Mouse (Mus musculus) heart, embryonic 16.5 days (tissue): Measurements from ENCODE around the gene Sstr4. TPM values are rescaled to one million over a fixed set of nuclear protein-coding genes. Genes with fewer than 3 reads are reported as not detected.

Experiments used
- ATAC-seq: fragments of 200-750 bp; cut with Nextera tagmentation; replicated peaks from 2 replicates; pipeline ENCODE4 v1.8.0; 2017; ENCODE audit warnings: moderate number of reproducible peaks; ENCODE audit not compliant: insufficient read depth, low FRiP score; ENCODE audit errors: extremely low read depth
- H3K27ac ChIP-seq: fragments of 300-500 bp; sonication (generic); 2 replicates; pipeline ENCODE4 v1.5.1; 2014; ENCODE audit warnings: mild to moderate bottlenecking, low read length, control low read depth, moderate library complexity
- H3K27me3 ChIP-seq: fragments of 300-500 bp; sonication (generic); 2 replicates; pipeline ENCODE4 v1.6.1; 2014; ENCODE audit warnings: low read length, mixed read lengths; ENCODE audit not compliant: control insufficient read depth, insufficient read depth
- H3K36me3 ChIP-seq: fragments of 300-500 bp; sonication (generic); 2 replicates; pipeline ENCODE4 v1.6.1; 2014; ENCODE audit not compliant: control insufficient read depth, insufficient read depth
- H3K4me1 ChIP-seq: fragments of 300-500 bp; sonication (generic); 2 replicates; pipeline ENCODE4 v1.6.1; 2014; ENCODE audit warnings: low read length, mixed read lengths; ENCODE audit not compliant: control insufficient read depth, insufficient read depth
- H3K4me2 ChIP-seq: fragments of 300-500 bp; sonication (generic); 2 replicates; pipeline ENCODE4 v1.6.1; 2014; ENCODE audit warnings: low read depth, mild to moderate bottlenecking, control low read depth, low read length
- H3K4me3 ChIP-seq: fragments of 300-500 bp; sonication (generic); 2 replicates; pipeline ENCODE4 v1.5.1; 2014; ENCODE audit warnings: mild to moderate bottlenecking, control low read depth, low read length
- H3K9ac ChIP-seq: fragments of 300-500 bp; sonication (generic); 2 replicates; pipeline ENCODE4 v1.6.1; 2014; ENCODE audit warnings: low read length, control low read depth
- H3K9me3 ChIP-seq: fragments of 300-500 bp; sonication (generic); replicated peaks from 2 replicates; pipeline ENCODE4 v1.6.1; 2016; ENCODE audit warnings: low read length; ENCODE audit not compliant: control insufficient read depth
- WGBS: fragments of 180-500 bp; shearing (Covaris S2); extraction: QIAGEN DNeasy Blood & Tissue Kit; methylation state at CpG from one replicate; pipeline ENCODE4 v1.1.7; 2014; 5-methylcytosine and 5-hydroxymethylcytosine counted together
- polyA plus RNA-seq: library from polyadenylated mRNA; unstranded; fragments of >200 nt; fragmentation: Nextera tagmentation; extraction: Ambion mirVana; gene quantifications from 2 replicates; pipeline ENCODE4 v1.2.1, GENCODE M21; 2015

Sstr4 gene
- polyA plus RNA-seq, 1 experiment from 2014 or later = 0.38 TPM

DNA sequence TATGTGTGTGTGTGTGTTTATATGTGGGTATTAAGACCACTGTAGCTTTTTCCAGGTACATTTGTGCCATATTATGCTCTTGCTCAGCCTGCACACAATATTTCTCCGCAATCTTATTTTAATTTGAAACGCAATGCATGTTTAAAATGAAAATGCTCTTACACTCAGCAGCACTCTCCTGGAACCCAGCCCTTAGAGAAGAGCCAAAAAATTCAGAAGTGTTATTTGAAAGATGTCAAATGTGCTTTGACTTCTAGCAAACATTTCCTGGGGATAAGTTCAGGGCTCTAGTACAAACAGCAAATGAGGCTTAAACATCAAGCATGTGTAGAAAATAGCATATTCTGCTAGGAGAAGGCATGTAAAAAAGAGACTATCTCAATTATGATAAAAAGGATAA lies 24.6 kb downstream of the Sstr4 start:
- 71% methylated on average over 2 of the region's 2 CpGs for WGBS
- no peaks in the 10 kb centered on the region for H3K9me3 ChIP-seq
- H3K9ac ChIP-seq = no peak overlapping the region
- H3K36me3 ChIP-seq = no peaks in the 10 kb centered on the region
- H3K27ac ChIP-seq = no peak overlapping the region
- H3K27me3 ChIP-seq = no peaks in the 10 kb centered on the region
- no peaks in the 10 kb centered on the region for H3K4me1 ChIP-seq
- H3K4me2 ChIP-seq = no peak overlapping the region
- ATAC-seq = no peak
- H3K4me3 ChIP-seq = no peak overlapping the region

DNA sequence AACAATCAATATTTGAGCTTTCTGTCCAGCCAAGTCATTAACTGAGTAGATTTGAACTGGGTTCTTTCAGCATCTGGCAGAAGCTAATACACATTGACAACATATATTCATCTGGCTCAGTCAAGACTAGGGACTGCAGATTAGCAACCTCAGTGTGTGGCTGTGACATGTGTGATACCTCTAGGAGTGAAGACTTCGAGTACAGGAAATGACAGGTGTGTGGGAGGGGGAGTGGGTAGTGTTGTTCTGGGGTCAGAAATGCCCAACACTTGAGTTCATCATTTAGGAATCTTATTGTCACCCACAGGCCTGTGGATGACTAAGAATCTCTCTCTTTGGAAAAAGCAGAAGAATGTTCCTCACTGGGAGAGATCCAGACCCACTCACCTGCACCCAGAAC lies 26.0 kb downstream of the Sstr4 start:
- H3K27me3 ChIP-seq = no peaks in the 10 kb centered on the region
- H3K4me3 ChIP-seq = no peak overlapping the region
- ATAC-seq = no peak
- no peaks in the 10 kb centered on the region for H3K4me1 ChIP-seq
- H3K9me3 ChIP-seq = no peaks in the 10 kb centered on the region
- H3K9ac ChIP-seq = no peak overlapping the region
- no peak overlapping the region for H3K27ac ChIP-seq
- WGBS = 47% methylated on average over 1 of the region's 1 CpGs
- H3K4me2 ChIP-seq = no peak overlapping the region
- no peaks in the 10 kb centered on the region for H3K36me3 ChIP-seq

DNA sequence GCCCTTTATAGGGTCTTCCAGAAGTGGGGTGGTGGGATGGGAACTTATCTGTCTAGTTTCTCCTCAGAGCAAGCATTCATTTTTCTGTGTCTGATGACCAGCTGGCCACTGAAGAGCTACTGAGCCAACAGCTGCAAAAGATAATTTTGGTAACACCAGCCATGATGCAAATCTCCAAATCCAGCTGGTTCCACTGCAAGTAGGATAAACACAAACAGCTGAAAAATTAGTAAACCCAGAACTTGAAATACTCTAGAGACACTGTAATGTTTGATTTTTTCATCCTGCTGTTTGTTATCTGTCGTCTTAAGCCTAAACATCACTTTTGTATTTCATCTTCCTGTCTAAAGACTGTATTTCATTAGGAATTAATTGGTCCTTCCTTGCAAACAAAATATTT lies 26.6 kb downstream of the Sstr4 start:
- no peak for ATAC-seq
- Histone ChIP-seq H3K27ac (no peak overlapping the region), H3K36me3 (no peaks in the 10 kb centered on the region), H3K9me3 (no peaks in the 10 kb centered on the region), H3K4me2 (no peak overlapping the region), H3K9ac (no peak overlapping the region), H3K4me3 (no peak overlapping the region), H3K27me3 (no peaks in the 10 kb centered on the region), H3K4me1 (no peaks in the 10 kb centered on the region)
- 60% methylated on average over 1 of the region's 1 CpGs for WGBS

DNA sequence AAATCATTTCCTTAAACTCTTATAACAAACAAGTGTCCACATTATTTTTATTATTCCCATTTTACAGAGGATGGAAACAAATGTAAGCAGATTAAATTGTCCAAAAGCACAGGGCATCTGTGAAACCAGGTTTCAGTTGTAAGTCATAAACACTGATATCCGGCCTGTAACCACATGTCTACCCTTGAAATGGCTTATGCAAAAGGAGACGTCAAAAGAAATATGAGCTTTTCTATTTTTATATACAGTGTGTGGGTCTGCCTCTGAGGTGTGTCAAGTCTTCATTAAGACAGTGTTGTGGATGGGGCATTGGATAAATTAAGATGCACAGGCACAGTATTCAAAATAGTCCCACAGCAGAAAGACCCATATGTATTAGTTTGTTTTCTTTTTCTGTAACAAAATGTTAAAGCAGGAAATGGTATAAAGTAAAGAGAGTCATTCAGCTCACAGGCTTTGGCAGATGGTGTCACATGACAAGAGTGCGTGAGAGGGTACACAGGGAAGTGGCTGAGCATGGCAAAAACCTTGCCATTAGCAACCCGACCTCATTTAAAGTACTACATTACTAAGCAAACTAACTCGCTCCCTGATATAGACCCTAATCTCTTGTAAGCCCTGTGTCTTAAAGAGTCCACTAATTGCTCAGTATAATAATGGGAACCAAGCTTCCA lies 30.7 kb downstream of the Sstr4 start:
- Histone ChIP-seq H3K9ac (no peak overlapping the region), H3K9me3 (no peaks in the 10 kb centered on the region), H3K36me3 (no peaks in the 10 kb centered on the region), H3K27ac (no peak overlapping the region), H3K4me2 (no peak overlapping the region), H3K4me1 (no peaks in the 10 kb centered on the region), H3K27me3 (no peaks in the 10 kb centered on the region), H3K4me3 (no peak overlapping the region)
- no peak for ATAC-seq
- 64% methylated on average over 5 of the region's 5 CpGs for WGBS

DNA sequence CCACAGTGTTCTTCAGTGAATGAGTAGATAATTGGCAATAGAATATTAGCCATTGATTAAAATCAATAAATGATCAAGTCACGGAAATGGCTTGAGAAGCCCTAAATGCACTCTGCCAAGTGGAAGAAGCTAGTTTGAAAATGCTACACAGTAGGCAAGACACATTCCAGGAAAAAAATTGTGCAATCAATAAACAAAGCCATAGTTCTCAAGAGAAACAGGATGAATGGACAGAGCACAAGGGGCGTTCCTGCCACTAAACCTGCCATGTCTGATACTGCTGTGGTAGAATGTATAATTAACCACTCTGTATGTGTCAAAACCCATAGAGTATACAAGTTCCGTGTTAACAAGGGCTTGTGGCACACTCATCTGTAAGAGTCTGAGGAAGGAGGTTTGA lies 32.4 kb downstream of the Sstr4 start:
- no peaks in the 10 kb centered on the region for H3K36me3 ChIP-seq
- no peak for ATAC-seq
- no peaks in the 10 kb centered on the region for H3K27me3 ChIP-seq
- no peaks in the 10 kb centered on the region for H3K4me1 ChIP-seq
- no peak overlapping the region for H3K4me2 ChIP-seq
- H3K9me3 ChIP-seq = no peaks in the 10 kb centered on the region
- H3K4me3 ChIP-seq = no peak overlapping the region
- WGBS = 79% methylated on average over 3 of the region's 3 CpGs
- no peak overlapping the region for H3K27ac ChIP-seq
- H3K9ac ChIP-seq = no peak overlapping the region

DNA sequence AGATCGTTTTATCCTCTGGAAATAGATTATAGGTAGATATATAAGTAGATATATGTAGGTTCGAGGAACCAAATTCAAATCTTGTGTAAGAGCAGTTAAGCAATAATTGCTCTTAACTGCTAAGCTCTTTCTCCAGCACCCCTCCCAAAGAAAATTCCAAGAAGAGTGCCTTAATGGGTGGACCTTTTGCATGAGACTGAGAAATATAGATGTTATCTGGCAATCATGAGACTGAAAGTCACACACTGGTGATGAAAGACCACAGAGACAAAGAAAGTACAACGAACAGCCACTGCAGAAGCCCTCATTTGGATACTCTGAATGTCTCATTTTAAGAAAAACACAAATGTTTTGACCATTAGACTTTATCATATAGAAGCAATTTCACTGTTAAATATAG lies 33.4 kb downstream of the Sstr4 start:
- H3K36me3 ChIP-seq = no peaks in the 10 kb centered on the region
- no peaks in the 10 kb centered on the region for H3K27me3 ChIP-seq
- H3K4me1 ChIP-seq = no peaks in the 10 kb centered on the region
- H3K4me2 ChIP-seq = no peak overlapping the region
- no peak for ATAC-seq
- 74% methylated on average over 3 of the region's 3 CpGs for WGBS
- H3K9ac ChIP-seq = no peak overlapping the region
- no peaks in the 10 kb centered on the region for H3K9me3 ChIP-seq
- H3K4me3 ChIP-seq = no peak overlapping the region
- no peak overlapping the region for H3K27ac ChIP-seq

DNA sequence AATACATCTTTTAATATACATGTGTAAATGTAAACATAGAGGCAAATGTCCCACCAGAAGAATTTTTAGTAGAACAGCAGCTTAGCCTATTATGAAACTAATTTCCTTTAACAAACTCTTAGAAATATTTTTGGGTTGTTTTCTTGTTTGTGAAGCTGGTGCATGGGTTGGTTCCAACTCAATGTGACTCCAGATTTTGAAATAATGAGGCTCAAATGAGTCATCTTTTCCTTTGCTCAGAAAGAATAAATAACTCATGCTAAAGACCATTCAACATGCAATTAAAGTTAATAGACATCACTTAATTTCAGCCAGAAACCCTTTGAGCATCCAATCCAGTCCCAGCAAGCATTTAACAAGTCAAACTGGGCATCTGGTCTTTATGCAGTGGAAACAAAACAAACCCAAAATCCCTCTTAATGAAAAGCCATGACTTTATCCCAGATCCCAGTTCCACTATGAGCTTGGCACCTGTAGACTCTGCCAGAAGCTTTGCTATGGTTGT lies 33.9 kb downstream of the Sstr4 start:
- Histone ChIP-seq H3K4me2 (no peak overlapping the region), H3K27me3 (no peaks in the 10 kb centered on the region), H3K9me3 (no peaks in the 10 kb centered on the region), H3K9ac (no peak overlapping the region), H3K4me1 (no peaks in the 10 kb centered on the region), H3K27ac (no peak overlapping the region), H3K36me3 (no peaks in the 10 kb centered on the region), H3K4me3 (no peak overlapping the region)
- no peak for ATAC-seq

DNA sequence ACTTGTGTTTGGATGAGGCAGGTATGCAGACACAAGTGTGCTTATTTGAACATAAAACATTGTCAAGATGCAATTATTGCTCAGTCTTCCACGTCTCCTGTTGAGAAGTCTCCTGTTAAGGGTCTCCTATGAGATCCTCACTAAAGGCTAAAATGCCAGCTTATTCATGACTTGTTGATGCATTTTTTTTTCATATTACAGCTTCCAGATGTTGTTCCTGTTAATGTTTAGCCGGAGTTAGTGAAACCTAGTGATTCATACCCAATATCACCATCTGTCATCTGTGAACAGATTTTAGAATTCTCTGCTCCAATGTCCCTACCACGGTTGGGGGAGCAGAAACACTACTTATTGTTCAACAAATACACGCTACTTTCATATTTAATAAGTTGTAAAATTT lies 35.8 kb downstream of the Sstr4 start:
- ATAC-seq = no peak
- H3K27ac ChIP-seq = no peak overlapping the region
- H3K27me3 ChIP-seq = no peaks in the 10 kb centered on the region
- H3K9ac ChIP-seq = no peak overlapping the region
- no peak overlapping the region for H3K4me2 ChIP-seq
- 79% methylated on average over 4 of the region's 4 CpGs for WGBS
- no peak overlapping the region for H3K4me3 ChIP-seq
- H3K36me3 ChIP-seq = no peaks in the 10 kb centered on the region
- no peaks in the 10 kb centered on the region for H3K9me3 ChIP-seq
- H3K4me1 ChIP-seq = no peaks in the 10 kb centered on the region

DNA sequence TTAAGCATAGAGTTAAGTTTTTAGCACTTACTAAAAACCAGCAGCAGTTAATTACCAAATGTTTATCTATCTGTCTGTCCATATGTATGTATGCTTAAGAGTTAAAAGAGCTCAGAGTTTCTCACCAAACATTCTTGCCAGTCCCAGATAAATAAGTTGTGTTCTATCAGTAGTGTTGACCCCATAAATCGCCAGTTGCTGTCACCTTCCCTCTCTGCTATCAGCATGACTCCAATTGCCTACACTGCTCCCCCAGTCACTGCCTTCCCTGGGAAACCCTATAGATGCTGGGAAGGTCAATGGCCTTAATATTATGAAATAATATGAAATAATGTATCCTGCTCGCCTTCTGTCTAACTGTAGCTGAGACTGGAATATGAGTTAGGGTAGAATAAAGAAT lies 37.2 kb downstream of the Sstr4 start:
- no peak overlapping the region for H3K4me3 ChIP-seq
- no peaks in the 10 kb centered on the region for H3K4me1 ChIP-seq
- WGBS = 40% methylated on average over 2 of the region's 2 CpGs
- H3K9ac ChIP-seq = no peak overlapping the region
- H3K4me2 ChIP-seq = no peak overlapping the region
- no peak overlapping the region for H3K27ac ChIP-seq
- no peaks in the 10 kb centered on the region for H3K36me3 ChIP-seq
- H3K27me3 ChIP-seq = no peaks in the 10 kb centered on the region
- ATAC-seq = no peak
- no peaks in the 10 kb centered on the region for H3K9me3 ChIP-seq
